Mouse (Mus musculus) left cerebral cortex, postnatal 25 days (tissue): ENCODE measurements around the gene Kctd12b. TPM values are rescaled to one million over a fixed set of nuclear protein-coding genes. Genes with fewer than 3 reads are reported as not detected.
"Not testable (repeated sequence)": the region's sequence is repeated elsewhere in the genome, so short reads cannot be mapped to it uniquely, and the experiment has no call there.

Source experiments
- DNase-seq, 2 experiments: peaks; one replicate each; pipeline ENCODE4 v3.0.0; 2022; ENCODE audit warnings: low spot score in 2 of 2, mixed read lengths in 1 of 2
- intact Hi-C: fragments of 180-260 bp; cut with DNase I; formaldehyde crosslinking; loops from one replicate; pipeline ENCODE4 v1.15.1; 2025
- total RNA-seq, 2 experiments: library from RNA; stranded (reverse); gene quantifications; 2 replicates each; pipeline ENCODE4 v1.2.3; 2021

Kctd12b gene
- total RNA-seq: 1 to 10 TPM; 2.7 to 3.4 TPM

DNA sequence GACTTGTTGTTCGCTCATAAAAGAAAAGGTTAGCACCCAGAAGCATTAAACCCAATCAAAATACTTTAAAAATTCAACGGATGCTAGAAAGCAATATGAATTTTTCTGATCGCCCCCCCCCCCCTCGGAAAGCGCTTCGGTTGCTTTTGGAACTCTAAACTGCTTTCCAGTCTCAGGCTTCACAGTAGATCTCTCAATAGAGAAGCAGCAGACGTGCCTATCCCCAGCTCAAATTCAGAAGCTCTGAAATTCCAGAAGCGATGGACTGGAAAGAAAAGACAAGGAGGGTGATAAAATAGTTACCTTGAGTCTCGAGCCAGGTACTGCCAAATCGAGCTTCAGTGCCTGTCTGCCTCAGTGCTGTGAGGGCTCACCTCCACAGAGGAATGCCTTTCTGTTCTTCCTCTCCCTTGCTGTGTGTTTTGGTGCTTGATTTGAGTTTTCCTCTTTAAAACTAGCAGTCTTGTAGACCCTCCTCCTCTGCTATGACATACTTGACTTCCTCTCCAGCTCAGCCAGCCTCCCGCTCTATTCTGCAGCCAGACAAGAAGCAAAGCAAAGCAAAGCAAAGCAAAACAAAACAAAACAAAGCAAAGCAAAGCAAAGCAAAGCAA, at the start of gene Kctd12b:
TSS of gene Kctd12b (minus strand) at position 610 of the 614 bp plus-strand sequence.
- no peak for DNase-seq
- intact Hi-C loops: no loop called here

DNA sequence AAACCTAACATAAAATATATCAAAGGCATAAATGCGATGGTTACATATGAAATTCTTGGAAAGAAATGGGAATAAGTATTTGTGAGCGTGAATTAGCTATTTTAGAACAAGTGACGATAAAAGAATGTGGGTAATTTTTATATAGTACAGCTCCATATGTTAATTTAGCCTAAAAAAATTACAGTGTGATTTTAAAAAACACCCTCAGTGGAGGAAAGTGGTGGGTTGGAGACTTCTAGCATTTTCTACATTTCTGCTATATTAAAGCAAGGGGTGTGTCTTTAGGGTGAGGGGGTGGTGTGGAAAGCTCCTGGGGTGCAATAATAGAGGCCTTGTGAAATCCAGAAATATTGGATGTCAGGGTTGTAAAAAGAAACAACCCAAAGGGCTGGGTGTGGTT, 46.3 kb upstream of the Kctd12b start:
- peak in 1 of 2 experiments; percentile 32 for DNase-seq
- intact Hi-C loops: no loop called here

DNA sequence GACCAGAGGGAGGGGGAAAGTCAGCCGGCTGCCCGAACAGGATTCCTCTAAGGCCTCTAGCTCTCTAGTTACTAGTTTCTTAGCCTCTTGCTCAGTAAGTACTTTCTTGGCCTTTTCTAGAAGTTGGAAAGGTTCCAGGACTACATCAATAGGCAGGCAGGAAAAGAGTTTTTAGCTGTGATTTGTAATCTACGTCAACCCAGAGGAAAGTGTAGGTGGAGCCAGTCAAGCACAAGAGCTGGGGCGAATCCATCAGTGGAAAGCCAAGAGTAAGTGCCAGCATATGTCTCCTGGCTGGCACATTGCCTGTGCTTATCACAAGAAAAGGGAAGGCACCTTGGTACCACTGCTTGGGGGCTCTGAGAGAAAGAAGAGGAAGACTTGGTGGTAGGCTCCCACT, 39.5 kb upstream of the Kctd12b start:
- intact Hi-C loops: no loop called here
- DNase-seq: peak in 1 of 2 experiments; percentile 50

DNA sequence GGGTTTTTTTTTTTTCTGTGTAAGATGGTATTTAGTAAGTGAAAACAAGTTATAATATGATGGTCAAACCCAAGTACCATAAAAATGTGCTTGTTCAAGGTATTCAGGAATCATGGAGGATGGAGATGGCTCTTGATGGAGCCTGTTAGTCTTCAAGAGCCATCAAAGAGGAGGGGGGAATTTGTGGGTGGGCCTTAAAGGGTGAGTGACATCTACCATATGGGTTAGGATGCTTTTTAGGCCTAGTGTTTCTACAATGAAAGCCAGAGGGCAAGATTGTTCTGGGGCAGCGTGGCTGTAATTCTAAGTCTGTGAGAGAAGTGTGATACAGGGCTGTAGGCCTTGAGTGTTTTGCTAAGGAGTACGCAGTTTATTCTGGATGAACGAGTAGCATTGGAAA, 28.2 kb upstream of the Kctd12b start:
- intact Hi-C loops: no loop called here
- no peak for DNase-seq

- intact Hi-C loops: loop anchor here (1.0 kb wide), 1 partner anchor 224 kb away; no protein-coding TSS in a partner anchor
Measured at GRCm38 (mm10) chrX:153723110-153723916, 27.1 kb upstream of the Kctd12b start, which contains the start of gene Nbdy. TSS of gene Nbdy (plus strand) at chrX:153723590.

GRCm38 (mm10) chrX:153719602-153720001, 23.4 kb upstream of the Kctd12b start:
- DNase-seq: no peak
- intact Hi-C loops: no loop called here

More at GRCm38 (mm10) chrX:153723110-153723916, 27.1 kb upstream of the Kctd12b start, which contains the start of gene Nbdy:
- DNase-seq: peak; percentile 41 to 64

GRCm38 (mm10) chrX:153716716-153717115, 20.5 kb upstream of the Kctd12b start:
- DNase-seq: no peak
- intact Hi-C loops: no loop called here

- intact Hi-C loops: loop anchor here (2.0 to 5.0 kb wide), 2 partner anchors 71 to 320 kb away; no protein-coding TSS in a partner anchor
- DNase-seq: no peak
Measured at GRCm38 (mm10) chrX:153707735-153708134, 11.5 kb upstream of the Kctd12b start.

- intact Hi-C loops: no loop called here
- DNase-seq: peak in 1 of 2 experiments; percentile 1
Measured at GRCm38 (mm10) chrX:153700463-153700862, 4.3 kb upstream of the Kctd12b start.

- intact Hi-C loops, DNase-seq: not testable (repeated sequence)
Measured at GRCm38 (mm10) chrX:153668233-153668632, 28.0 kb downstream of the Kctd12b start.

DNA sequence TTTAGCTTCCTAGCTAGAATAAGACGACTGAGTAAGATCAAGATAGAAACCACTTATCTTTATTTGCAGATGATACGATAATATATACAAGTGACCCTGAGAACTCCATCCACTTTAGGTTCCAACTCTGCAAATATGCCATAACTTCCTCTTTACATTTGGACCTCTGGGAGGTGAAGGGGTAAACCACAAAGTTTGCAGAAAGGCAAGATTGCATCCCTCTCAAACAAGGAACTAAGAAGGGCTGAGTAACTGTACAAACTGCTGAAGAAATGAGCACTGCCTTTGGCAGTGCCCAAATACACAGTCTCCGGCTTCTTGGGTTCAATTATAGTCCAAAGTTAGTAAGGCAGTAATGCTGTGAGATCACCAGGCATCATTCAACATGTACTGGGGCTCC, 31.3 kb downstream of the Kctd12b start:
- DNase-seq: no peak
- intact Hi-C loops: no loop called here

GRCm38 (mm10) chrX:153656949-153657348, 39.2 kb downstream of the Kctd12b start:
- DNase-seq: no peak
- intact Hi-C loops: no loop called here

- intact Hi-C loops: no loop called here
- DNase-seq: no peak
Measured at GRCm38 (mm10) chrX:153640615-153641014, 55.6 kb downstream of the Kctd12b start.

DNA sequence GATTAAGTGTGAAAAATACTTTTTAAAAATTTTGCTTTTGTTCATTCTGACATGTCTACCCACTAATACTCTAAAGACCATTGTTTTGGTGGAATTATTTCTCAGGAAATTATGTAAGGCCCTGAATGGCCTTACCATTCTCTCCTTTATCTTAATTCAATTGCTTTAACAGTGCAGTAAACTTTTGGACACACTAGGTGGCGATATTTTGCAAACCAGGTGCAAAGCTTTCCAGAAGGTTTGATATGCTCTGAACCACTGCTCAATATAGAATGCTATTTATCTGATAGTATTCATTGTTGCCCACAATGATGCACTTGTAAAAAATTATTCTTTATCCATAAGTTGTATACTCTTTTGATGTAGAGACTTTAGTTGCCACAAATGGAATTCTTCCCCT, 59.9 kb downstream of the Kctd12b start:
- peak; percentile 1 to 13 for DNase-seq

More for the DNA sequence above, 59.9 kb downstream of the Kctd12b start:
- intact Hi-C loops: loop anchor here (2.0 kb wide), 1 partner anchor 71 kb away; no protein-coding TSS in a partner anchor

Other genes starting within 250 kb of the Kctd12b start
- gene Ubqln2, start 198.2 kb downstream of the Kctd12b start, total RNA-seq: 100 to 1,000 TPM; 218 to 226 TPM
- not detected for gene Cypt3, start 137.8 kb downstream of the Kctd12b start, total RNA-seq
- 10 to 100 TPM; 47.3 to 56.7 TPM for gene Nbdy, start 27.2 kb upstream of the Kctd12b start, total RNA-seq
- gene Spin2c, start 135.8 kb upstream of the Kctd12b start, total RNA-seq: 1 to 10 TPM; 7.0 to 8.4 TPM